Mouse (Mus musculus): ENCODE measurements around the gene Tex29.

Tex29 gene

GRCm38 (mm10) chr8:11896022-11896662 is 55.9 kb downstream of the Tex29 start:
- in situ Hi-C loops (cut with MboI; ENCODE audit: low pct_unique_long_range_greater_than_20kb in 1 of 2, low sequenced_read_pairs in 2 of 2, unreplicated experiment in 1 of 2), result no loop called here

GRCm38 (mm10) chr8:11896677-11897076 is 56.4 kb downstream of the Tex29 start:
- in situ Hi-C loops (cut with MboI; ENCODE audit: low pct_unique_long_range_greater_than_20kb in 1 of 2, low sequenced_read_pairs in 2 of 2, unreplicated experiment in 1 of 2), result no loop called here

GRCm38 (mm10) chr8:11898814-11899213 is 58.5 kb downstream of the Tex29 start:
- in situ Hi-C loops (cut with MboI; ENCODE audit: low pct_unique_long_range_greater_than_20kb in 1 of 2, low sequenced_read_pairs in 2 of 2, unreplicated experiment in 1 of 2), result no loop called here

Measured in mouse embryonic stem cell (cell line).